Mouse (Mus musculus) erythroblast, adult 5-6 weeks (primary cell): ENCODE results near the gene Bex1. TPM values are rescaled to one million over a fixed set of nuclear protein-coding genes. Genes with fewer than 3 reads are reported as not detected.

ENCODE experiments used
- ATAC-seq: replicated peaks from 2 replicates; pipeline ENCODE4 v1.8.0; 2016; ENCODE audit warnings: moderate number of reproducible peaks, mild to moderate bottlenecking, moderate TSS enrichment, inconsistent platforms; ENCODE audit not compliant: poor library complexity, low FRiP score, severe bottlenecking
- total RNA-seq, 2 experiments: library from RNA; stranded (forward) in 1 of 2; stranded (reverse) in 1 of 2; fragments of 150-400 nt in 1 of 2; fragments of 200-764, 138-1000 nt in 1 of 2; gene quantifications; 2 replicates each; pipeline versions ENCODE4 v1.2.3 to v1.2.4; 2015 to 2017; ENCODE audit warnings: low replicate concordance in 2 of 2

Bex1 gene
- total RNA-seq, 2 experiments from 2014 or later: not detected

DNA sequence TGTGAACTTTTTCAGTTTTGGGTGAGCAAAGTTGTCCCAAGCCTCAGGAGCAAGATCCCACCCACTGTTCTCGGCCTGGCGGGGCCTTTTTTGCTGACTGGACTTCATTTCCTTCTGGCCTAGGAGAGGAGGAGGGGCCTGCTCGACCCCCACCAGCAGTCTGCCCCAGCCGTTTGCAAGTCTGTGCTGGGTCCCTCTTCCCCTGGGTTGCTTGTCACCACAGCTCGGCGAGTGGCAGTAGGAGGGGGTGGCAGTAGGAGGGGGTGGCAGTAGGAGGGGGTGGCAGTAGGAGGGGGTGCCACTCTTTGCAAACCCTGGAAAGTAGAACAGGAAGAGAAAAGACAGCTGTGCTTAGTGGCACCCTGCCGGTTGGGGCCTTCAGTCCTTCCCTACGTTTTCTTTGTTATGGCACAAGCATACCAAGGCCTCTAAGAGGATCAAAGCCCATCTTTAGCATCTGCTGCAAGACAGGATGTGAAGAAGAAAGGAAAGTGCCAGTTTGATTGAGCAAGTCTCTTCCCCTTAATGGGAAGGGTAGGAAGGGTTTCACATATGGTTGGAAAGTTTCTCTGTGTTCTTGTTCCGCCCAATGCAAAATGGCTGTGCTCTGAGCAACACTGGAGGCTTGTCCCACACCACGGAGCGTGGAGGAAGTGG, 34.3 kb downstream of the Bex1 start:
- ATAC-seq: no peak

- ATAC-seq: no peak
These were observed 42.5 kb downstream of the Bex1 start for GRCm38 (mm10) chrX:136172786-136173185.

GRCm38 (mm10) chrX:136172118-136172551, 43.2 kb downstream of the Bex1 start, which contains the start of gene Tceal8:
TSS of gene Tceal8 (minus strand) at chrX:136172342.
- ATAC-seq: peak; percentile 96

DNA sequence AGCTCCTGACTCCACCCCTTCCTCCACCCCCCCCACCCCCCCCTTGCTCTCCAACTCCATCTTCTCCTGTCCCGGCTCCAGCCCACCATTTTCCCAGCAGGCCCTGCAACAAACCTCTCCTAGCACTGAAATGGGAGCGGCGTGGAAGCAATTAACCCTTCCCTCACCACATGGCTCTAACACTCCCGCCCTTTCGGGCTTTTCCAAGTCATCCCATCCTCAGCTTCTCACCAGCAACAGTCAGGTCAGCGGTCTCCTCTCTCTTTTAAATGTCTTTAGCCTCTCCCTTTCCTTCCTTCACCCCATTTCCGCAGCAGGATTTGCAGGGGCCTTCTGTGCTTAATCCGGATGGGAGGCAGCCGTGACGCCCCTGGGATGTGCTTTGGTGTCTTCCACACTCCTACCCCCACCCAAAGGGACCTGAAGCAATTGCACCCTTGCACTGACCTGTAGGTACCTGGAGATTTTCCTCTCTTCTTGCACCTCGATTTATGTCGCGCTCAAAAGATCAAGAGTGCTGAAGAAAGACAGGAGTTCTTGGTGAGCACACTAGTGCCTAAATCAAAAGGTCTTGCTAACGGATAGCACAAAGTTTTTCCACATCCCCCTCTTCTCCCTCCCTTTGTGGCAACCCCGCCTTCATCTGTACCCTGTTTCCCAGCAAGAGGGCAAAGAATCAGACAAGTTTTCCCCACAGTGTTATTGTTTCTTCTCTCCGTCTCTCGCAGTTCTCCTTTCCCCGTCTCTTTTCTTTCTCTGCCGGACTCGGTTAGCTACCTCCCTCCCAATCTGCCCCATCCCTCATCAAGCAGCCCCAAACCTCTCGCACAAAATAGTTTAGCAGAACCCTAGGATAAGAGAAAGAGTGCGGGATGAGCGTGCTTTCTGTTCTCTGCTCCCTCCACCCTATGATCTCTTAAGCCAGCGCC, 43.9 kb downstream of the Bex1 start:
- peak; percentile 62 for ATAC-seq

DNA sequence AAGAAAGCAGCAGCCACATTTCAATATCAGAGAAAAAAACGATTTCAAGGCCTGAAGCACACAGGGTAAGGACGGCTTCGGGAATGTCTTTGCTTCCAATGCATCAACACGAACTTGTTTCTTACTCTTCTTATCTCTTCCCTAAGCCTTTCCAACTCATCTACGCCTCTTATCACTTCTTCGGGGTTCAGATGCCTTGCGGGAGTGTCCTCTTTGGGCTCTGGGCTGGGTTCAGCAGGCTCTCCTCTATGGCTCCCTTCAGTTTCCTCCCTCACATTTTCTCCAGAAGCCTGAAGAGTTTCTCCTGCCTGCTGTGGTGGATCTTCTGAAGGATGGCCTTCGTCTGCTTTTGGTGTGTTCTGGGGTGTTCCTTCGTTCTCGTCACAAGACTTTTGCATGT, 44.7 kb downstream of the Bex1 start:
- ATAC-seq: peak; percentile 64

Other genes with a start within 250 kb of the Bex1 start
- not detected in 2 replicates for gene Arxes2, start 221.7 kb downstream of the Bex1 start, total RNA-seq (2015; ENCODE audit: low replicate concordance)
- not detected in 2 replicates for gene Arxes2, start 221.7 kb downstream of the Bex1 start, total RNA-seq (2017; ENCODE audit: low replicate concordance)
- not detected in 2 replicates for gene Arxes1, start 182.1 kb downstream of the Bex1 start, total RNA-seq (2015; ENCODE audit: low replicate concordance)
- not detected in 2 replicates for gene Arxes1, start 182.1 kb downstream of the Bex1 start, total RNA-seq (2017; ENCODE audit: low replicate concordance)
- gene Bex2, start 147.3 kb downstream of the Bex1 start, total RNA-seq (2015; ENCODE audit: low replicate concordance): not detected in 2 replicates
- not detected in 2 replicates for gene Bex2, start 147.3 kb downstream of the Bex1 start, total RNA-seq (2017; ENCODE audit: low replicate concordance)
- 1.9 and 2.5 TPM in 2 replicates for gene Nxf3, start 130.3 kb downstream of the Bex1 start, total RNA-seq (2015; ENCODE audit: low replicate concordance)
- 0.17 and 0.28 TPM in 2 replicates for gene Nxf3, start 130.3 kb downstream of the Bex1 start, total RNA-seq (2017; ENCODE audit: low replicate concordance)
- 10.7 and 16.7 TPM in 2 replicates for gene Bex4, start 76.5 kb downstream of the Bex1 start, total RNA-seq (2015; ENCODE audit: low replicate concordance)
- gene Bex4, start 76.5 kb downstream of the Bex1 start, total RNA-seq (2017; ENCODE audit: low replicate concordance): 11.8 and 12.5 TPM in 2 replicates
- gene Tceal8, start 43.2 kb downstream of the Bex1 start, total RNA-seq (2015; ENCODE audit: low replicate concordance): 20.7 and 26.5 TPM in 2 replicates
- 31.0 and 39.6 TPM in 2 replicates for gene Tceal8, start 43.2 kb downstream of the Bex1 start, total RNA-seq (2017; ENCODE audit: low replicate concordance)
- not detected in 2 replicates for gene Tceal5, start 11.6 kb downstream of the Bex1 start, total RNA-seq (2015; ENCODE audit: low replicate concordance)
- gene Tceal5, start 11.6 kb downstream of the Bex1 start, total RNA-seq (2017; ENCODE audit: low replicate concordance): not detected in 2 replicates
- not detected in 2 replicates for gene Tceal7, start 734 bp downstream of the Bex1 start, total RNA-seq (2015; ENCODE audit: low replicate concordance)
- gene Tceal7, start 734 bp downstream of the Bex1 start, total RNA-seq (2017; ENCODE audit: low replicate concordance): not detected in 2 replicates
- gene Tceal9, start 29.6 kb upstream of the Bex1 start, total RNA-seq (2015; ENCODE audit: low replicate concordance): 15.6 and 21.3 TPM in 2 replicates
- gene Tceal9, start 29.6 kb upstream of the Bex1 start, total RNA-seq (2017; ENCODE audit: low replicate concordance): 32.2 and 49.5 TPM in 2 replicates
- gene Bex3, start 54.7 kb upstream of the Bex1 start, total RNA-seq (2015; ENCODE audit: low replicate concordance): 25.1 and 47.8 TPM in 2 replicates
- 16.9 and 24.5 TPM in 2 replicates for gene Bex3, start 54.7 kb upstream of the Bex1 start, total RNA-seq (2017; ENCODE audit: low replicate concordance)